Mouse (Mus musculus) thymus, adult 2 months (tissue): ENCODE results near the gene Gm17455. TPM values are rescaled to one million over a fixed set of nuclear protein-coding genes. Genes with fewer than 3 reads are reported as not detected.

Source experiments
- DNase-seq: peaks from one replicate; pipeline ENCODE4 v3.0.0; 2021
- H3K27ac ChIP-seq: fragments of 200-500 bp; 2 replicates; pipeline ENCODE4 v1.5.1; 2012; ENCODE audit warnings: low read length, control low read depth; ENCODE audit not compliant: control insufficient read depth, insufficient read depth
- H3K27me3 ChIP-seq: fragments of 200-500 bp; 2 replicates; pipeline ENCODE4 v1.6.1; 2012; ENCODE audit warnings: mild to moderate bottlenecking, low read length, moderate library complexity, mixed read lengths; ENCODE audit not compliant: control insufficient read depth, insufficient read depth
- H3K36me3 ChIP-seq: fragments of 200-500 bp; 2 replicates; pipeline ENCODE4 v1.6.1; 2012; ENCODE audit warnings: mild to moderate bottlenecking, low read length, moderate library complexity; ENCODE audit not compliant: control insufficient read depth, insufficient read depth
- H3K4me1 ChIP-seq: fragments of 200-500 bp; replicated peaks from 2 replicates; pipeline ENCODE4 v1.6.1; 2012; ENCODE audit warnings: low read length; ENCODE audit not compliant: control insufficient read depth, insufficient read depth
- H3K4me3 ChIP-seq: fragments of 200-500 bp; 2 replicates; pipeline ENCODE4 v1.5.1; 2012; ENCODE audit warnings: mild to moderate bottlenecking, low read length, control low read depth, moderate library complexity; ENCODE audit not compliant: control insufficient read depth, insufficient read depth
- CTCF ChIP-seq: fragments of 200-500 bp; IDR thresholded peaks from 2 replicates; pipeline ENCODE4 v1.5.1; 2012; ENCODE audit warnings: mild to moderate bottlenecking, control low read depth, low read length, moderate library complexity, borderline replicate concordance; ENCODE audit not compliant: control insufficient read depth, poor library complexity, insufficient read depth; ENCODE audit errors: extremely low read depth
- POLR2A ChIP-seq: fragments of 200-500 bp; IDR thresholded peaks from 2 replicates; pipeline ENCODE4 v1.6.1; 2012; ENCODE audit warnings: mild to moderate bottlenecking, low read length, control low read depth, moderate library complexity; ENCODE audit not compliant: control insufficient read depth, poor library complexity, insufficient read depth; ENCODE audit errors: extremely low read depth
- WGBS: fragments of 180-500 bp; shearing (Covaris S2); methylation state at CpG from one replicate; pipeline ENCODE4 v1.1.7; 2018; 5-methylcytosine and 5-hydroxymethylcytosine counted together
- polyA plus RNA-seq: library from polyadenylated mRNA; depleted of rRNA; stranded (reverse); fragments of >200 nt; gene quantifications from 2 replicates; pipeline ENCODE4 v1.2.3, GENCODE M21; 2012

Gm17455 gene
- polyA plus RNA-seq, 1 experiment = 1.1 TPM

DNA sequence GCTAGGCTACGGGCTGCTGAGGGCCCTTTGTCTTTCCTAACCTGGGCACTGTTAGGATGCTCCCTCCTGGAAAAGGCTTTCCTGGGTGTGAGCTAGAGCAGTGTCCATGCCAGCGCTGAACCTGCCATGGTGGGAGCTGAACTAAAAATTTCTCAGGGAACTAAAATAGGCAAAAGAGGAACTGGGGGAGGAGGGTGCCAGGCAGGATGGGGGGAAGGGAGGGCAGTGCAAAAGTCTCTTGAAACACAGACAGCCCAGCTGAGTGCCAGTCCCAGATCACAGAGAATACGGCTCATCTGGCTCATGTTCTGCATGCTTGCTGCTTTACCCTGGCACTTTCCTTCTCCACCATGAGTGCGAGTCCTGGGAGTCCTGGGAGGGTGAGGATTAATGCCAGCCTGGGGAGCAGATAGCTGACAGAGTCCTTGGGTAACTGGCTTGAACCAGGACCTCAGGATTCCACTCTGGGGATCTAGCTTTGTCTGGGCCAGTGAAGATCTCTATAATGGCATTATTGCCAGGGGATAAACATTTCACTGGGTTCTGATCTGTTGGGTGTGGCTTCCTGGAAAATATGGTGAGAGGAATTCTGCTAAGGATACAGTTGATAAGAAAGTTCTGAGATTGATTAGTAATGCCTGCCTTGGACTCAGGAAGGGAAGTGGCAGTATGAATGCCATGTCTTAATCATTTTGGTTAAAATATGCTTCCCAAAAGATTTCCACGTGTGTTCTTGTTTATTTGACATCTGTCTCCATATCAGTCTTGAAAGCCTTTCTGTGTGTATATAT is 27.7 kb upstream of the Gm17455 start:
- H3K4me1 ChIP-seq = peaks cover 63% of the 10 kb centered on the region
- no peaks in the 10 kb centered on the region for H3K36me3 ChIP-seq
- H3K27me3 ChIP-seq = no peaks in the 10 kb centered on the region
- peak overlapping the region; percentile 7; the same call in 1 of the 2 replicates for H3K4me3 ChIP-seq
- H3K27ac ChIP-seq = peak overlapping the region; percentile 97
- TF ChIP-seq CTCF (no peak), POLR2A (no peak)
- DNase-seq = peak; percentile 69
- 8% methylated on average over 5 of the region's 5 CpGs for WGBS

GRCm38 (mm10) chr10:60373543-60373936 is 26.0 kb upstream of the Gm17455 start:
- no peaks in the 10 kb centered on the region for H3K27me3 ChIP-seq
- H3K4me3 ChIP-seq = no peak overlapping the region
- WGBS = 73% methylated on average over 6 of the region's 6 CpGs
- TF ChIP-seq POLR2A (no peak), CTCF (no peak)
- no peak overlapping the region for H3K27ac ChIP-seq
- H3K4me1 ChIP-seq = peaks cover 56% of the 10 kb centered on the region
- no peaks in the 10 kb centered on the region for H3K36me3 ChIP-seq
- no peak for DNase-seq

DNA sequence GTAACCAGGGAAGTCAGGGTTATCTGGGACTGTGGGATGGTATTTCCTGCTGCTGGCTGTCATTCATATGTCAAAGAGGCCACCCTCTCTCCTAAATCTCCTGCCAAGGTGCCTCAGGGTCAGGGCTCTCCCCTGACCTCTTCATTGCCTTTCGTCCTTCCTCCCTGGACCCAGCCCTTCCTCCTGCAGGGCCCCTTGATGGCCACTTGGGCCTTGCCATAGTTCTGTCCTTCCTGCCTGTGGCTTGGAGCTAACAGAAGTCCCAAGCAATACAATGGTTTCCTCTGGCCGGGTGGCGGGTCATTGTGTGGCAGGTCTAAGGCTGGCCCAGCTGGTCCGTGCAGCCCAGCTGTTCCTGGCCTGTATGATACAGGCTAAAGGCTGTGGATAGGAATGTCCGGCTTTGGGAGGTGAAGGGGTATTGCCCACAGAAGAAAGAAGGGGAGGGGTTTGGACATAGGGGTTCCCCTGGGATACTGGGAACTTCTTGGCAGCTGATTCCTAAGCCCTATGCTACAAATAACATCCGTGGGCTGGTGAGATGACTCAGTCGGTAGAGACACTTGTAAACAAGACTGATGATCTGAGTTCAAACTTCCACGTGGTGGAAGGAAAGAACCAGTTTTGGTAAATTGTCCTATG is 25.5 kb upstream of the Gm17455 start:
- Histone ChIP-seq H3K36me3 (no peaks in the 10 kb centered on the region), H3K4me3 (no peak overlapping the region), H3K27ac (no peak overlapping the region), H3K27me3 (no peaks in the 10 kb centered on the region), H3K4me1 (peaks cover 56% of the 10 kb centered on the region)
- no peak for DNase-seq
- WGBS = 79% methylated on average over 8 of the region's 8 CpGs
- no peak for TF ChIP-seq POLR2A
- no peak for TF ChIP-seq CTCF

DNA sequence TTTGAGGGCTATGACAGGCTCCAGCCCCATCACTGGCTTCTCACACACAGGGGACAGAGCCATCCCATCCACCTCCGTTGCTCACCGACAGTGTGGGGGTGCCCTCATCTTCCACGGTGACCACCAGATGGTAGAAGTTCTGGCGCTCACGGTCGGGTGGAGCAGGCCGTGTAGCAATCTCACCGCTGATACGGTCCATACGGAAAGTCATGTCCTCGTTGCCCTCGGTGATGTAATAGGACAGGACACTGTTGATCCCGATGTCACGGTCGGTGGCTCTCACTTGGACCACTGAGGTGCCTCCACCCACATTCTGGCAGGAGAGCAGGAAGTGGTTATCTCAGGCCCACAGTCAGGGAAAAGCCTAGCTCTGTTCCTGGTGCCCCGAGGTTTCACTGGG is 22.8 kb upstream of the Gm17455 start:
- no peaks in the 10 kb centered on the region for H3K27me3 ChIP-seq
- H3K4me3 ChIP-seq = no peak overlapping the region
- no peak overlapping the region for H3K27ac ChIP-seq
- peaks cover 52% of the 10 kb centered on the region for H3K4me1 ChIP-seq
- TF ChIP-seq CTCF (no peak), POLR2A (no peak)
- no peaks in the 10 kb centered on the region for H3K36me3 ChIP-seq
- 81% methylated on average over 16 of the region's 16 CpGs for WGBS
- no peak for DNase-seq

DNA sequence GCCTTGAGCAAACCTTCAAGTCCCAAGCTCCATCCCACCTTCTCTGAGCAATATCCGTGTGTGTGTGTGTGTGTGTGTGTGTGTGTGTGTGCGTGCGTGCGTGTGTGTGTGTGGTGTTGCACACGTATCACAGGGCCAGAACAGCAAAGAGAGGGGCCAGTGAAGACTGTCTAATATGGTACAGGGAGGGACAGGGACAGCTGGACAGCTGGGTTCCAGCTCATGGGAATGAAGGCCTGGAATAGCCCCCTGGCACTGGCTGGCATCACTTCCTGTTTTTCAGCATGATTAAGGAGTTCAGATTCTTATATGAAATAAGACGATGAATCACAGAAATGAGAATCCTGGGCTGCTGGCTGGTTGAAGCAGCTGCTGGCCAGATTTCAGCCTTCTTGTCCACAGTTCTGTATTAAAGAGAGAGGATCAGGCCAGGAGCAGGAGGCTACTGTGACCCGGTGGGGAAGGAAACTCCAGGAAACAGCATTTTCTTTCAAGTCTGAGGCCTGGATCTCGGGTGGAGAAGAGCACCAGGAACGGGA is 20.0 kb upstream of the Gm17455 start:
- no peak for DNase-seq
- H3K4me1 ChIP-seq = peaks cover 48% of the 10 kb centered on the region
- TF ChIP-seq CTCF = no peak
- no peak for TF ChIP-seq POLR2A
- H3K36me3 ChIP-seq = no peaks in the 10 kb centered on the region
- H3K27me3 ChIP-seq = no peaks in the 10 kb centered on the region
- WGBS = 88% methylated on average over 9 of the region's 9 CpGs
- H3K4me3 ChIP-seq = no peak overlapping the region
- peak overlapping the region; percentile 69 for H3K27ac ChIP-seq

DNA sequence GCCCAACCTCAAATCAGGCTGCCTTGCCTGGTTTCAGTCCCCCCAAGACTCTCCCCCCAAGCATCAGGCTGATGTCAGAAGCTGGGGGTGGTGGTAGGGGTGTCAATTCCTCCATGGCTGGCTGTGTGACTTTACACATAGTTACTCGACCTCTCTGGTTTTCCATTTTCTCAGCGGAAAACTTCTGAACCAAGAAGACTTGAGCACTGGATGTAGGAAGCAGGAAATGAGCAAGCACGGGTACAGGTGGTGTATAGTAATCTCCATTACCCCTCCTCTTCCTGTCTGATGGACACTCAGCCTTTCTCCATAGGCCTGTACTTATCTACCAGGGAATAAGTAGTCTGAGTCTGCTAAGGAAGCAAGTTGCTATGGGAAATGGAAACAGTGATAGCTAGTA is 19.3 kb upstream of the Gm17455 start:
- WGBS = 41% methylated on average over 3 of the region's 3 CpGs
- TF ChIP-seq POLR2A (no peak), CTCF (no peak)
- H3K36me3 ChIP-seq = no peaks in the 10 kb centered on the region
- H3K27me3 ChIP-seq = no peaks in the 10 kb centered on the region
- peak overlapping the region; percentile 89 for H3K27ac ChIP-seq
- DNase-seq = no peak
- peaks cover 50% of the 10 kb centered on the region for H3K4me1 ChIP-seq
- H3K4me3 ChIP-seq = no peak overlapping the region
